Mouse (Mus musculus) cerebral cortex, adult 2 months (tissue): ENCODE measurements around the gene Hfe.

Experiments used
- WGBS: fragments of 180-500 bp; shearing (Covaris S2); methylation state at CpG from one replicate; pipeline ENCODE4 v1.1.7; 2018; 5-methylcytosine and 5-hydroxymethylcytosine counted together

The Hfe gene

DNA sequence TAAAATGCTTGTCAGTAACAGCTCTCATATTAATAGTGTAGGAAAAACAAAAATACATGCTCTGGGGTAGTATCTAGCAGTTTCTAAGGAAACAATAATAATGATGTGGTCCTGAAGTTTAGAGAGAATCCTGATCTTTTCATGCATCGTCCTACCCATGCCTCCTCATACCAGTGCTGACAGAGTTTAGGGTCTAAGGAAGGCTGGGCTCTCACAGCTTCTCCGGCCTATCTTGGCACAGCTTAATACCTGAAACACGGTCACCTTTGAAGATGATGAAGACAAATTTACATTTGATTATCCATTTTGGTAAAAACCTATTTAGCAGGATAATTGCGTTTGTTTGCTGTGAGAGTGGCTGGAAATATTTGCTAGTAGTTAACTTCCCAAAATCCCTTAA is 33.3 kb upstream of the Hfe start:
- 56% methylated on average over 4 of the region's 4 CpGs for WGBS

DNA sequence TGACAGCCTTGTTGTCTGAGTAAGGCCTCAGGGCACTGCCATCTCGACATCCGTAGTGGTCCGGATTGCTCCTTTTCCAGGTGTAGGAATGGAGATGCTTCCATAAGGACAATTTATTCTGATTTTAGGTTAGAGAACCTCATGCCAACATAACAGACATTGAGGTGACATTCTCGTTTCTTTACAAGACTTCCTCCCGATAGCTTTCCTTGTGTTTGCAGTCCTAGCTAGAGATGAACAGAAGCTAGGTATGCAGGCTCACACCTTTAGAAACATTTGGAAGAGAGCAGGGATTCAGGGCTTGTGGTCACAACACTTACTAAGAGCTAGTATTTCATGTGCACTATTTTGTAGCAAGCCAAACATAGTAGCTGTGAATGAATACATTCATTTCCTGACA is 32.6 kb upstream of the Hfe start:
- 79% methylated on average over 5 of the region's 5 CpGs for WGBS

DNA sequence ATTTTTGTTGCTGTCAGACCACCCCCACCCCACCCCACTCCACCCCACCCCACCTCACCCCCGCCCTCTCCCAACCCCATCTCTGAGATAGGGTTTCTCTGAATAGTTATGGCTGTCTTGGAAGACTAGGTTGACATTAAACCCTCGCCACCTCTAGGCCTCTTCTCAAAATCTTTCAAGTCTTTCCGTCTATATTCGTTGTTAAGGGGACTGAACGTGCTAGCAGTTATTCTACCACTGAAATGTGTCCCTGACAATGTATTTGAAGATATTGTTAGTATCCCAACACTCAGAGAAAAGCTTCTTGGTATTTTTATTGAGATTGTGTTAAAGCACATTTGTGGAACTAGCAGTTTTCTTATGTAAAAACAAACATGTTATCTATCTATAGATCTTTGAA is 30.3 kb upstream of the Hfe start:
- WGBS, result 70% methylated on average over 5 of the region's 5 CpGs

DNA sequence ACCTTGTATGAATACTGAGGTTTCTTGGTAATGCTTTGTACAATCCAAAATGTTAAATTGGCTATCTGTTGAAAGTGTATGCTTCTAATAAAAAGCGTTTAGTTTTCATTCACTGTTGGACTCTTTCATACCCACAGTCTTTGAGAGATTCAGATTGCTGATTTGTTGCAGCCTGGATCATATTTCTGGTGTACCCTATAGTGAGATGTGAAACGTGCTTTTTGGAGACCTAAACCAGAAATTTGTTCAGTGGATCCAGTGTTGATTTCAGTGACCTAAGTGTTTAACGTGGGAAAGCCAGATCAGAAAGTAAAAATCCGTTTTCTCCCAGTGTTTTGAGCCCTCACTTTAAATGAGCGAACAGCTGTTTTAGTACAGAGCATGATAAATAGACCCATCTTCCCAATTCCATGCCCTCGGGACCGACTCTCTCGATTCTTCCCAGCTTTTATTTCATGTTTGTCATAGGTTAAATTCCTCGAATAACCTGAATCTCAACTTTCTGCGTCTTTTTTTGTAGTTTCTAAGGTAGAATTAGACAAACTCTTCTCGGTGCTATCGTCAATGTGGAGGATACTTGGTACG is 29.7 kb upstream of the Hfe start:
- WGBS, result 28% methylated on average over 13 of the region's 13 CpGs

DNA sequence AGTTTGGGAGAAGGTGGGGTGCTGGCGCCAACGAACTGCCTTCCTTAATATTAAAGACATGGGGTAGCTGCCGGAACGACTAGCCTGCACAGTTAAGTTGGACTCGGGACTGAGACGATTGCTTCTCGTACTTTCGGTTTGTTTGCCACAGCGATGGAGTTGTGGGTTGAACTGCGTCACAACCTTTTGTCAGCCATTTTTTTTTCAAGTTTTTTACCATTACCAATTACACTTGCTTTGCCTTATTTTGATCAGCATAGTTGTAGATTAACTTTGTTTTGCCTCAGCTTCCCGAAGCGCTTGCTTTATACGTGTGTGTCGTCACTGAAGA is 29.2 kb upstream of the Hfe start:
- WGBS, result under 1% methylated on average over 14 of the region's 14 CpGs

DNA sequence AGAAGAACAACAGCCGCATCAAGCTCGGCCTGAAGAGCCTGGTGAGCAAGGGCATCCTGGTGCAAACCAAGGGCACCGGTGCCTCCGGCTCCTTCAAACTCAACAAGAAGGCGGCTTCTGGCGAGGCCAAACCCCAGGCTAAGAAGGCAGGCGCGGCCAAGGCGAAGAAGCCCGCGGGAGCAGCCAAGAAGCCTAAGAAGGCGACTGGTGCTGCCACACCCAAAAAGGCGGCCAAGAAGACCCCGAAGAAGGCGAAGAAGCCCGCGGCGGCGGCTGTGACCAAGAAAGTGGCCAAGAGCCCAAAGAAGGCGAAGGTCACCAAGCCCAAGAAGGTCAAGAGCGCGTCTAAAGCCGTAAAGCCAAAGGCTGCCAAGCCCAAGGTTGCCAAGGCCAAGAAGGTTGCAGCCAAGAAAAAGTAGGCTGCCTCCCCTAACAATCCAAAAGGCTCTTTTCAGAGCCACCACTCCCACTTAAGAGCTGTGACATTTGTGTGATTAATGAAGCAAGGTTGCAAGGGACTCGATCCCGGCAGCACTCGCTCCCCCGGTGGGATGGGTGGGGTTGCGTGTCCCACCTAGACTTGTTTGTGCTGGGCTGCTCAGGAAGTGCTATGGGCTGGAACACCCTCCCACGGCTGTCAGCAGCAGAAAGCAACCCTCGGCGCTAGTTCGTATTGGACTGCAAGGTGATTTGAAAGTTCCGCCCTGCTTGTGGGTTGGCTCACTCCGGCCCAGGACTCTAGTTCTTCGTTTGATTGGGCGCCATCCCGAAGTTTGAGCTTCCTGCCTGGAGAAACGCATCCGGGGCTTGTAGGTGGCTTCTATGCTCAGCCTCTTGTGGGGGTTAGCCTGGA is 28.6 kb upstream of the Hfe start:
- WGBS, result under 1% methylated on average over 39 of the region's 39 CpGs

DNA sequence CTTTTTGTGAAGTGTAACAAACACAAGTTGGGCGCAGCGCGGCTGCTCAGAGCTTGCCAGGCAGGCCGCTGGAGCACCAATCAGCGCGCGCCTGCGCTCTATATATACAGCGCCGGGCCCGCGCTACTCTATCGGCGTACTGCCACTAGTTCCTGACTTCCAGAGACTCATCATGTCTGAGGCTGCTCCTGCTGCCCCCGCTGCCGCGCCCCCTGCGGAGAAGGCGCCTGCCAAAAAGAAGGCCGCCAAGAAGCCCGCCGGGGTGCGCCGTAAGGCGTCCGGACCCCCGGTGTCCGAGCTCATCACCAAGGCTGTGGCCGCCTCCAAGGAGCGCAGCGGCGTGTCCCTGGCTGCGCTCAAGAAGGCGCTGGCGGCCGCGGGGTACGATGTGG is 28.0 kb upstream of the Hfe start, which contains the start of gene Hist1h1c:
Gene Hist1h1c, plus strand, starts transcription at position 132 of the 392 bp plus-strand sequence.
- under 1% methylated on average over 38 of the region's 38 CpGs for WGBS

DNA sequence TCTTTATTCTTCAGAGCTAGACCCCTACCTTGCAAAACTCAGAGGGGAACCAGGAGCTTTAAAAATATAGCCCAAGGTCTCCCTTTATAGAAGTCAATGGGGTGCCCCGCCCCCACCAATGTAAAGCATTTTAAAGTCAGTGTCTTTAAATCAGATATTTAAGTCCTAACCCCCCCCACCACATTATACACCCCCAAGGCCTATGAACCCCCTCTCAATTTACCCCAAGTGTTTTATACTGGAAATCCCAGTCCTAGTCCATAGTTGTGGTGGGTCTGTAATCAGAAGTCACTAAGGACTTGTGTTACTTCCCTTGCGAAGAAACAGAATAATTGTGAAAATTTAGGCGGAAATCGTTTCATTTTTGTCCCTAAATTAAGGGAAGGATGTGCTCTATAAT is 27.4 kb upstream of the Hfe start:
- WGBS, result 23% methylated on average over 4 of the region's 4 CpGs

DNA sequence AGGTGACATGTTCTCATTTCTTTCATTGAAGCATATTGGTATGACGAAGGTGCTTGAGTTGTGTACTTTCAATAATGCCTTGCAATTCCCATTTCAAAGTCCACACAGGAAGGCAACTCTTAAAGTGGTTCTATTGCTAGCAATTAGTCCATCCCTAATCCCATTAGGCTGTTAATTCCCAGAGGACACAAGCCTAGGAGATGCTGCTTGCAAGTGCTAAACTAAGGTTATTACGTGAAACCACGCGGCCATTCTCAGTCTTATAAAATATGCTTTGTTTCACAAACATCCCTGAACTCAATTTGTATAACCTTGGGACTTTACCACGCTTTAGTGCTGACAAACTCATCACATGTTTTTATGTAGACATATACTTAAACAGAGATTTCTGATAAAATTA is 26.4 kb upstream of the Hfe start:
- WGBS, result 90% methylated on average over 5 of the region's 5 CpGs

DNA sequence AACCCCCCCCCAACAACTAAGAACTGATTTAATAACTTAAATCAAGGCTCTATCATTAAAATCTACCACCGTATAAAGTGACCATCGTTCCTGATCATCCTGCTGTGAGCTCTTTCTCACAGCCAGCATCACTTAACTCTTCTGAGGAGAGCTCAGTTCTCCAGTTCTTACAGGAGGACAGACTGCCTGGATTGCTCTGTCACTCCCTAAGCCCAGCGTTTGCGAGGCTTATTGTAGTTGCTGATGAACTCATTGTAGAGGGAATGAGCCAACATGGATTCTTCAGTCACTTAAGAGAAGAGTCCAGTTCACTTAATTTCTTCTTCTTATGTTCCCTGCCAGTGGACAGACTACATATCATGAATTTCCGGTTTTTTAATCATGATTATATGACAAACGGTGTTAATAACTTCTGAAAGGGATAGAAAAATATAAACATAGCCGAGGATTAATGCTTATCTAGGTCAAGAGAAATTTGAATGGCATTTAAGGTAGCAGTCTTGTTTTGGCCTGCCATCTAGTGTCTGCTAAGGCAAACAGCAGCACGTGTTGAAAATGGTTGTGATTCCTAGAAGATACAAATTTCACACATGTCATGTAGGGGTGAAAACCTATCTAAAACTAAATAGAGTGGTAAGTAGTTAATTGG is 21.6 kb upstream of the Hfe start:
- WGBS, result 21% methylated on average over 8 of the region's 8 CpGs

DNA sequence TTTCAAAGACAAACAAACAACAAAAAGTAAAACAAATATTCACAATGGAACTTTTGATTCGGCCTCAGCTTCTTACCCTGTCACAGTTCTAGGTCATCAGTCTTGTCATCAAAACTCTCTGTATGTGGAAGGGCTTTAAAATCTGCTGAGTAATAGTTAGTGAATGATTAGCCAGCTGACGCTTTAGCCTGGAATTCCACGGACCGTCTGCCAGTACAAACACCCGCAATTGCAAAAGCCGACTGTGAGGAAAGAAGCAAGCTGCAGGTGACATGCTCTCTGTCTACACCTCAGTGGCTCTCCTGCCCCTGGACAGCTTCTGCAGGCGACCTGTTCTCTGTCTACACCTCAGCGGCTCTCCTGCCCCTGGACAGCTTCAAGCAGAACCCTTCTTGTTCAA is 19.8 kb upstream of the Hfe start:
- WGBS, result 55% methylated on average over 8 of the region's 8 CpGs

DNA sequence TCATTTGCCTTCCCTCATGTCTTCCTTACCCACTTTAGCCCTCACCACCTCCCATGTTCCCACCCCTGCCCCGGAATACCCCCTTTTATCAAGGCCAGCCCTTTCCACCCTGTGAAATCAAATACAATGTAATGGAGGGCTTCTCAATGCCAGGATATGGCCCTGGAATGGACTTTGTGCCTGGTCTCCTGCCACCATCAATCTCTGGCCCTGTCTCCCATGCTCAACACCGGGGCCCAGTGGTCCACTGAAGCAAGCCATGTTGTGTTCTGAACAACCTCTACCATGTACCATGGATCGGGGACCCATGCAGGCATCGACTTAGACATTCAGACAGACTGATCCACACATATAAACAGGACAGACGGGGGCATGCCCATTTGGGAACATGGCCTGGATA is 19.1 kb upstream of the Hfe start:
- 93% methylated on average over 5 of the region's 5 CpGs for WGBS

DNA sequence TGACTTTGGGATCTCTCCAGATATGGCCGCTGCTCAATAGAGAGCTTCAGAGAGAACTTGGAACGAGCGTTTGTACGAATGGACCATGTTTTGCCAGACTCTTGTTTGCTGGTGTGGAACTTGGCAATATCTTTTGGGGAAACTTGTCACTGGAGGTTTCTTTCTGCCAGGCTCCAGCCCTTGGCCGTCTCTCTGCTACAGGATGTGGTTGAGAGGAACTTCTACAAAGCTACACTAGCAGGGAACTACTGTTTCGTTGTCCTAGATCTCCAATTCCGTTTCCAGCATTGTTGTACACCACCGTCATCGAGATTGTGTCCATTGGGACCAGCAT is 18.5 kb upstream of the Hfe start:
- WGBS, result 85% methylated on average over 9 of the region's 9 CpGs

DNA sequence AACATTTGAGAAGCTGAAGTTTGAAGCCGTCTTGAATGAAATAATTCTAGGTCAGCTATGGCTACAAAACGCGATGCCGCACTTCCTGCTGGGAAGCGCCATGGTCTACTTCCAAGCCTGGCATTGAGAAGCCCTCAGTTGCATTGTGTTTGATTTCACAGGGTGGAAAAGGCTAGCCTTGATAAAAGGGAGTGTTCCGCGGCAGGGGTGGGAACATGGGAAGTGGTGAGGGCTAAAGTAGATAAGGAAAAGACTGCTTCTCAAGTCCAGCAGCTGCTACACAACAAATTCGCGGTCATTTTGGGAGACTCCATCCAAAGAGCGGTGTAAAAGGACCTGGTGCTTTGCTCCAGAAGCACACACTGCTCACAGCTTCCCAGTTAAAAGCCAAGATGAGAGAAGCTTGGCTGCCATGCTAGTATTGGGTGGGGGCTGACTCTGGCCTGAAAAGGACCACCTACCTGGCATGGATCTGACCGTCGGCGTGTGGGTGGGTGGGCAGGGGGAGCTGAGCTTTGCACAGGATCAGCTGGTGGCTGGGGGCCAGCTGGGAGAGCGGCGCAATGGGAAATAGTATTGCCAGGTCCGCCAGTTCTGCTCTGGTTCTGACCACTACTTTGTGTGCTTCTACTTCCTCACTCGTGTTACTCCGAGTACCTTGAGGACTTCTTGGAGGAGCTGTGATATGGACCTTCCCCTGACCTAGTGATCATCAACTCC is 18.0 kb upstream of the Hfe start:
- WGBS, result 81% methylated on average over 18 of the region's 18 CpGs

DNA sequence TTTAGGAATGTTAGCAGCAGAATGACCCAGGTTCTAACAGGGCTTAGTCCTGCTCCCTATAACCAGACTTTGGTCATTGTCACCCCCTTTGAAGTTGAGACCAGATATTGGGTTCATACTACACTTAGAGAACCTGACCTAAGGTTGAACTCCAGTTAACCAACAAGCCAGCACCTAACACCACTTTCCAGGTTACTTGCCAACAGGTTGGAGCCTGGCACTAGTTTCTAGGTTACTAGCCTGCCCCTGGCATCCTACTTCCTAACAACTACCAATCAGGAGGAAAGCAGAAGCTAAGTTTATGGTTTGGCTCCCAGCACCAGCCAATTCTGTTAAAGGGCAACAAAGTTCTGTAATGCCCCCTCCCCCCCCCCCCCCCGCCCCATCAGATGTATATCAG is 14.6 kb upstream of the Hfe start:
- 86% methylated on average over 1 of the region's 1 CpGs for WGBS

DNA sequence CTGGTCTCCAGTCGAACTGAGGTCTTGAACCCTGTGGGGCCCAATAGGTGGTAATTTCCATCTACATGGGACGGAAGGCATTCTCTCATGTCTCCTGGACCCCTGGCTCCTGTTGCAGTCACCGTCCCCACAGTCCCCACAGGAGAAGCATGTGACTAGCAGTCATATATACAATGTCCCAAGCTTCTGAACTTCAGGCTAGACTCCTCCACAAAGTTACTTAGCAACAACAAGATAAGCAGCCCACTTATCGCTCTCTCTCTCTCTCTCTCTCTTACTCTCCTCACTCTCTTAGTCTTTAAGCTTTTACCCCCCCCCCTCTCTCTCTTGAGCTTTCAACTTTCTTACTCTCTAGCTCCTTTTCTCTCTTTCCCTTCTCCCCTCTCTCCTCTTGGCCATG is 13.6 kb upstream of the Hfe start:
- WGBS, result 92% methylated on average over 4 of the region's 4 CpGs

DNA sequence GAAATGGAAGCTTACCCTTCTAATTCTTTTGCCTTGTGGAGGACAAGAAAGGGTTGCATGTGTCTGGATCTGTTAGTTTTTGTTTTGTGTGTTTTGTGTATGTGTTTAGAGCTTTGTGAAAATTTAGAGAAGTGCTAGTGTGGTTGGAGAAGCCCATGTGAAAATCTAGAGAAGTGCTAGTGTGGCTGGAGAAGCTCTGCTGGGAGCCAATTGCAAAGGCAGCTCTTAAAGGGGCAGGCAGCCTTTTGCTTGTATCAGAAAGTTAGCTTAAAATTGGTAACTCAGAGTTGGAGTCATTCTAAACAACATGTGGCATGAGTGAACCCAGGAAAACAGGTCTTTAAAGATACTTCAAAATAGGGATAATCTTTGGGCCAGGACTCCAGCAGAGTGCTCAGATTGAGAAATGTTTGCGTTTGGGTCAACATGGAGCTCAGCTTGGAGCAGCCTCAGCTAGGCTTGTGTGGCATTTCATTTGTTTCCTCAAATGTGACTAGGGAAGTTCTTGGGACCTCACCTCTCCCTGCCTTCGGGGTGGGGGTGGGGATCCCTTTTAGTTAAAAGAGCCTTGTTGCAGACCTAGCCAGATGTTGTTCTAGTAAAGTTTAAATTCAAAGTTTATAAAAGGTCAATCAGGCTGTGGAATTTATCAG is 7.1 kb upstream of the Hfe start:
- 25% methylated on average over 2 of the region's 2 CpGs for WGBS

DNA sequence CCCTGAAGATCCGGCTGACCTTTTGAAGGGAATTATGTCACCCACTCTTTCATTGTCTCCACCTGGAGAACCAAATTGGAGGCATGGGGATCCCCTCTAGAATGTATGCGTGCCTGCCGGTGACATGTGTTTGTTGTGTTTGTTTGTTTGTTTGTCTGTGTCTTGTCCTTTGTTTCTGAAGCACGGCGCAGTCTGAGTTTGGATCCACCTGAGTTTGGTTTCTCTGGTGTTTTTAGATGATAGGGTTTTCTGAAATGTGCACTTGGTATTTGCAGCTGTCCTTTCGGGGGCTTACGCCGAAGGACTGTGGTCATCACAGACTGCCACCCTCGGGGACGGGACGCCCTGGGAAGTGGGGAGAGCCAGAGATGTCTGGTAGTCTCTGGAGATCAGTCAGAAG is 6.5 kb upstream of the Hfe start:
- 63% methylated on average over 11 of the region's 11 CpGs for WGBS

DNA sequence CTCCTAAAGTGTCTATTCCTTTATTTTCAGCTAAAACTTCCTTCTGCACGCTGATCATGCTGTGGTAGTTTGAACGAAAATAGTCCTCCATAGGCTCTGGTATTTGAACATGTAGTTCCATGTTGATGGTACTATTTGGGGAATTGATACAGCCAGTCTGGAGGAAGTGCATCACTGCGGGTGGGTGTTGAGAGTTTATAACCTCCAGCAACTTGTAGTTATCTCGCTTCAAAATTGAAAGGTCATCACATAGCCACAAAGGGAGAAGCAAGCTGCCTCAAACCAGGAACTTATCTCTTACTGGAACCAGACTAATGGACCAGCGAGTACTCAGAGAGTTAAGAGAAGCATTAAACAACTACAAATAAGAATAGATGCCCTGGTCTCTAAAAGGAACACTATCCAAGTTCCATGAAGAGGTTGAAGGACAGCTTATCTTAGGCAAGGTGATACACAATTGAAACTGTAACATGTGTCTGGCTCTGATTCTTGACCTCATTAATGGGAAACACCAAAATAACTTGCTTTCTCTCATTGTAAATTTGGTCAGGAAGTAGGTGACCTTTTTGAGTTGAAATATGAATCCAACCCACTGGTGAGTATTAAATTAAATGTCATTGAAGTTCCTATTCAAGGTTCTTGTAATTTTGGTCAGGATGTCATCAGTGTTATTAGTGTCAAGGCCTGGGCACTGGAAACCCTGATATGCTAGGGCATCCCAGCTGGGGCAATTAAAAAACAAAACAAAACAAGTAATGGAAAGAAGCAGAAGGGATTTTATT is 5.8 kb upstream of the Hfe start:
- 83% methylated on average over 5 of the region's 5 CpGs for WGBS

DNA sequence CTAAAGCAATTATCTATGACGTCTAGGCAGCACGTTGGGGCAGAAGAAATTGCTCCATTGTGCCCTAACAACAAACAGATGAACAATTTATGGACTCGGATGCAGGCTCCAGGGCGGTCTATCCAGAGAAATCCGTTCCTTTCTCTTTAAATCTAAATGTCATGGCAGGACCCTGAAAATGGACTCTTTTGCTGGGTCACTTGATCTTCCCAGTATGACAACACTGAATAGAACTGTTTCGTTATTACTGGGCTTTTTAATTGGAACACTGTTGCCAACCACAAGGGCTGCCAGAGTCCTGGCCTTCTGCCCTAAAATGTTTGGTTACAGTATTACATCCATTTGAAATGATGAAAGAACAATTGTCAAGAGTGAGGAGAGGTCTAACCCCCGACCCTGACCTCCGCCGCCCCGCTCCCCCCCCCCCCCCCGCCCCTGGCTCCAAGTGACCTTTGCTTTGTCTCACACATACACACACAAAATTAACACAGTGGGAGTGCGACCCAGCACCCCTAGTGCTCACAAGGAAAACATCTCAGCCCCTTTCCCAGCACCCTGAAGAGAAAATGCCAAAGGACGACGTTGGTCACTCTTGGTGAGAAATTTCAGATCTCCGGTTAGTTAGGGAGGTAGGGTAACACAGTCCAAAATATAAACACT is 810 bp downstream of the Hfe start:
- WGBS, result 22% methylated on average over 15 of the region's 15 CpGs

DNA sequence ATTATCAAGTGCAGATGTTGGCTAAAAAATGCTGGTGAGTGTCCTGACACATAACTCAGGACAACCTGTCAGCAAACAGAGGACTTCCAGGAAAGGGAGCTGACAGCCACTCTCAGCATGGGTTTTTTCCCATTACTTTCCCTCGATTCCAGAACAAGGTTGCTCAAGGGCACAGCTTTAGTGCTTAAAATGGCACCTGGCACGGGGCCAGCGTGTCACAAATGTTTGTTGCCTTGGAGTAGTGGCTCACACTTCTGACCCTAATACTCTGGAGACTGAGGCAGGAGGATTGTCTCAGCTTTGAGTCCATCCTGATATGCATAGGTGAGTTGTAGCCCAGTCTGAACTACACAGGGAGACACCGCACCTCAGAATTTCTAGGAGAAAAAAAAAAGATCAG is 2.0 kb downstream of the Hfe start:
- 70% methylated on average over 4 of the region's 4 CpGs for WGBS
